Mouse (Mus musculus) heart, postnatal 36 days (tissue): ENCODE measurements around the gene Fam84b. TPM values are rescaled to one million over a fixed set of nuclear protein-coding genes. Genes with fewer than 3 reads are reported as not detected.

Experiments used
- DNase-seq, 2 experiments: peaks; one replicate each; pipeline ENCODE4 v3.0.0; 2021 to 2022
- intact Hi-C: fragments of 180-260 bp; cut with DNase I; formaldehyde crosslinking; loops from one replicate; pipeline ENCODE4 v1.15.1; 2025
- total RNA-seq, 2 experiments: library from RNA; stranded (reverse); gene quantifications; 2 replicates each; pipeline ENCODE4 v1.2.3; 2021

Fam84b gene
- total RNA-seq, 2 experiments from 2014 or later = 6.8 to 10.5 TPM

DNA sequence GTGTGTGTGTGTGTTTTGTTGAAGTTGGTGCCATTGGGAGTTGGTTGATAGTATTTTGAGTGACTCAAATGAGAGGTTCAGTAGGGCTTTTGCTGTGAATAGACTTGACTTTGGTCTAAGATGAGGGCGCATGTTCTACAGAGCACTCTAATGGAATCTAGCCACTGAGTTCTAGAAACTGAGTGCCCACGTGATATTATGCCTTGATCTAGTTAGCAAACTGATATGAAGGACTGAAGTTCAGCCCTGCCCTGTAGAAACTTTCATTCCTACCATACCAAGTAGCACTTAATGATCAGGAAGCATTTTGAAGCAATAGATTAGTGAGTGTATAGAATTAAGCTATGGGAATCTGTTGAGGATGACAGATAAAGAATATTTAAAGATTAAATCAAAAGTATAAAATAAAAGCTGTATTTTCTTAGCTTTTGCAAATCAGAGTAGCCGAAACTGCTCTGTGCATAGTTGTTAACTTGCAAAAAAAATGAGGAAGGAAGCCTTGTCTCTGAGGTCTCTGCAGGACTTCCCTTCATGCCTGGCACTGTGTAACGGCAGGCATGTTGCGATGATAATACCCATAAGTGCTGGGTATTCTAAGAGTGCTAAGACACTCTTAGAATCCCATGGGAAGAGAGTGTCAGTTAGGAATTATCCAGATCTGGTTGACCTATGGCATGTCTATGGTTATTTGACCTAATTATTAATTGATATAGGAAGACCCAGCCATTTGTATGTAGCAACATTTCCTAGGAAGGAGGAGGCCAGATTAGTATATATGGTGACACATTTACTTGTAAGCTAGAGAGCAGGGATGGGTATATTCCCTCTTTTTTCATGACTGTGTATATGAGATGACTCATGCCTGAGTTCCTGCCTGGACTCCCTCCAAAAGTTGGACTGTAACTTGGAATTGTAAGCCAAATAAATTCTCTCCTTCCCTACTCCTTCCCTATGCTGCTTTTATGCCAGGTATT is 18.7 kb downstream of the Fam84b start:
- DNase-seq = no peak
- intact Hi-C loops = no loop called here

DNA sequence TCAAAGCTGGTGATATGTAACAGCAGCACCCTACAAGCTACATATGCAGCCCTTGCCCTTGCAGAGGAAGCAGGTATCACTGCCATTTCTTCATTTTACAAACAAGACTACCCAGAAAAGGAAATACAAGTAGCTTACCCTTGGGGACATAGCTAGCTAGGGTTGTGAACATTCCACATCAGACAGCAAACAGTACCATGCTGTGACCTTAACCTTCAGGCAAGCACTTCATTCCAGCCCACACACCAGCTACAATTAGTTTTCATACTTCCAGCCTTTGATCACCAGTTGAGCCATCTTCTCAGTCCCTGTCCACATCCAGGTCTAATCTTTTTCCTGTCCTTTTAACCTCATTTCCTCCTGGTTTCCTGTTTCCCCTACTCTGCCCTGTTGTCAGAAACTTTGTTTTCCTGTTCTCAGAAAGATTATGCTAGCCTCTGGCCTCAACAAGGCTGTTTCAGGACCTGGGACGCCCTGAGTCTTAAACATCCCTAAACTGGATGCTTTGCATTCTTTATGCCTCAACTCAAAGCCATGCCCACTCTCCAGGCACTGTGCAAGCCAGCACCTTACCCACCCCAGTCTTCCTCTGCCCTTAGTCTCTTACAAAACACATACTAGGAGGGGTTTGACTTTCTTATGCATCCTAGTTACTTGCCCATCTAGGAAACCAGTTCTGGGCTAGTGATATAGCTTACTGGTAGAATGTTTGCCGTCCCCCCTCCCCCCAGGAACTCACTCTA is 19.9 kb downstream of the Fam84b start:
- no peak for DNase-seq
- intact Hi-C loops = no loop called here

DNA sequence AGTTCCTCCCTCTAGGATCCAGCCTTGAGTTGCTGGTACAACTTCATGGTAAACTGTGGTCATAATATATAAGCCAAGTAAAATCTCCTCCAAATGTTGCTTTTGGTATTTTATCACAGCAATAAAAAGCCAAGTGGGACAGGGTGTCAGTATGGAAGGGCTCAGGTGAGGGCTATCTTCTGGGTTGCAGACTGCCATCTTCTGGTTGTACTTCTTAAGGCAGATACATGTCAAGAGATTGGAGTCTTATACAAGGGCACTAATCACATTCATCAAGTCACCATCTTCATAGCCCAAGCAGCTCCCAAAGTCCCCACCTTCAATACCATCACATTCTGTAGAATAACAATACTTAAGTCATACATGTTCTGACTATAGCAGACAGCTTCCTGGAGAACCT is 21.0 kb downstream of the Fam84b start:
- intact Hi-C loops = no loop called here

DNA sequence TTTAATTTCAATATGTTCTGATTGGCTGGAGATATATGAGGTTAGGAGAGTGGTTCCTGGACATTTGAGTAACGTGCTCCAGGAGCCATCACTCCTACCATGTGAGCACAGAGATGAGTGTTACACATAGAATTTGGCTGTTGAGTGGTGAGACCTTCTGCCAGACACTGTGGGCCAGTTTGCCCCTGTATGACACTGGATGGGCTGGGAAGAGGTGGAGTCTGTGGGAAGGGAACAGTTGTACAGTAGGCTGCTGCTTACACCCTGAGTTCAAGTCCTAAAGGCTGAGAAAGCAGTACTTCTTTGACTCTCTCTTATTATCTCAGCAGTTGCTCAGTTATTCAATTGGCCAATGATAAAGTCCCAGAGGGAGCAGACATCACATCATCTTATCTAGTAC is 27.4 kb downstream of the Fam84b start:
- intact Hi-C loops = no loop called here
- DNase-seq = no peak

More for the DNA sequence above, 21.0 kb downstream of the Fam84b start:
- no peak for DNase-seq

DNA sequence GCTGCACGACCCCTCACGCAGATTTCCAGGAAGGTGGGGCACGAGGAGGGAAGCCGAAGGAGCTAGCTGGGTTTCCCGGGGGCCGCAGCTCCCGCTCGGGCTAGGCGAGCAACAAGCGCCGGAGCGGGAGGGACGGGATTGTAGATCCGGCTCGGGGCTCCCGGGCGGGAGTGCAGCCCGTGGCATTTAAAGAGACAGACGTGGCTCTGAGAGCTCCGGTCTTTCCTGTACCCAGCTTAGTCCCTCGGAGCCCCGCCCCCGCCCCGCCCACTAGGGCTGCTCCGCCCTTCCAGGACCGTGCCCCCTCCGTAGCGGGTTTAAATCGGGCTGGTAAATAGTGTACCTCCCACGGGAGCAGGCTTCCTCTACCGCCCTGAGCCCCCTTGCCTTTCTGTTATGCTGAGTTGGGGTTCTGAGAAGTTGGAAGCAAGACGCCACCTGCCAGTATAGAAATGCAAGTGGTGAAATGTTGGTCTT is 28.8 kb downstream of the Fam84b start:
- DNase-seq = peak; percentile 88 to 93

DNA sequence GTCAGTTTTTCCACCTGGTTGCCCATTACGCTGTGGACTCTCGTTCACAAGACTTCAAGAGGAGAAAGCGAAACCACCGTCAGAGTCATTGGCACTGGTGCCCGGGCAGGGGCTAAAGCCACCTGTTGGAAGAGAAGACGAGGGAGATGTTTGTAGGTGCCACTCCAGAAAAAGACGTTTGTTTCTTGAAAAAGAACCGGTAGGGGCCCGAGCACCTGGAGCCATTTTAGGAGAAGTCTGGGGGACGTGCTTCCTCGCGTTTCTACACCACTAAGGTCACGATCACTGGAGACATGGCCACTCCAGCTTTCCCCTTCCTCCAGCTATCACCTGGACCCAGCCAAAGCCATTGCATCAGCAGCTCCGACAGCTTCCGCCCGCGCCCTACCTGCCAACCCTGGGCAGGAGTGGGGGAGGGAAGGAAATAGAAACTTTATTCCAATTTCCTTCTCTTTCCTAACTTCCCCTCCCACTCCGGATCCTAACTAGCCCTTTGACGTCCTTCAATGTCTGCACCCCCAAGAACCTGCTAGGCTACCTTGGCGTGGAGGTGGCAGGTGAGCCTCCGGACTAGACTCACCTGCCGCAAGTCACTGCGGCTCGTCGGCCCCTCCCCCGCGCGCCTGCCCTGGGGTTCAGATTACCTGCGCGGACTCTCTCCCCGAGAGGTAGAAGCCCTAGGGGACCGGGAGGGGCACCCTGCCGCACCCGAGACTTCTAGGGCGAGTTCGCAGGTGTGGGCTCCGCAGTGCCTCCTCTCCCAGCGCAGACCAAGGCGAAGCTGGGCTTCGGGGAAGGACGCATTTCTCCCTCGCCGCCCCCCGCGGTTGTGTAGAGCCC is 29.5 kb downstream of the Fam84b start:
- DNase-seq = peak; percentile 46 to 62
- intact Hi-C loops = loop anchor here (2.0 to 5.0 kb wide), 7 partner anchors 62 to 727 kb away; no protein-coding TSS in a partner anchor

More for the DNA sequence above, 28.8 kb downstream of the Fam84b start:
- intact Hi-C loops = loop anchor here (2.0 to 5.0 kb wide), 5 partner anchors 62 to 573 kb away; no protein-coding TSS in a partner anchor

DNA sequence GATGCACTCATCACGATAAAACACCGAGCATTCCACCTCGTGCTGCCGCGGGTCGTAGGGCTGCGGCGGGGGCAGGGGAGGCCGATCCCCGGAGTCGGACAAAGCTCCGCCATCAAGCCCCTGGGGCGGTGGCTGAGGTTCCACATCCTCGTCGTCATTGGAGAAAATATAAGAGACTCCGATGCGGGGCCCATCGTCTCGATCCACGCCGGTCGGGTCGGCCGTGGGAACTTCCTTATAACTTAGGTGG is 30.0 kb downstream of the Fam84b start:
- DNase-seq = peak in 1 of 2 experiments; percentile 43
- intact Hi-C loops = loop anchor here (2.0 to 5.0 kb wide), 6 partner anchors 61 to 727 kb away; no protein-coding TSS in a partner anchor

DNA sequence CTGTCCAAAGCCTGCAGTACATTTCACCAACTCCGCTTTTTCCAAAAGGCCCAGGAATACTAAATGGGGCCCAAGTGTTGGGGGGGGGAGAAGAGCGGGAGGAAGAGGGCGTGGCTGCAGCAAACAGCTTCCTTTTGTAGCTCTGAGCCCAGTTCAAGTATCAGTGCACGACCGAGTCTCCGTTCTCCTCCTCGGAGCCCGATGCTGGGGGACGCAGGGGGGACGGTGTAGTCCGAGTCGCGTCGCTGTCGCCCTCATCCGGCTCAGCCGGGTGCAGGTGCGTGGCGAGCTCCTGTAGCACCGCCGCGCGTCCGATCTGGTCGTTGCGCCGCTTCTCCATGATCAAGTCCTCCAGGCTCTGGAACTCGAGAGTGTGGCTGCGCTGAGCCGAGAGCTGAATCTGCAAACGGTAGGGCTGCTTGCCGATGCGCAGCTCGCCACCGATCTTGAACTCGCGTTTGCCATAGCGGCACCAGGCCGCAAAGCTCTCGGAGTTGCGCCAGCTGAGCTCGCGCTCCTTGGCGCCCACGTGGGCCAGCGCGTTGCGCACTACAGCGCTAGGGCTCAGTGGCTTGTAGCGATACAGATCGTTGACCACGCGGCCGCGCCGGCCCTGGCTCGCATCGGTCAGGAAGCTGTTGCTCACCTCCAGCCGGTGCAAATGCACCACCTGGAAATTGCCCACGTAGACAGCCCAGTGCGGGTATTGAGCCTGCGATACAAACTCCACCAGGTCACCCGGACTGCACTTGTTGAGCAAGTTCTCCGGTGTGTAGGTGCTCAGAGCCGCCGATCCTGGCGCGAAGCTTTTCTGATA is 30.6 kb downstream of the Fam84b start:
- DNase-seq = peak; percentile 67 to 80
- intact Hi-C loops = loop anchor here (2.0 to 5.0 kb wide), 6 partner anchors 61 to 726 kb away; no protein-coding TSS in a partner anchor

DNA sequence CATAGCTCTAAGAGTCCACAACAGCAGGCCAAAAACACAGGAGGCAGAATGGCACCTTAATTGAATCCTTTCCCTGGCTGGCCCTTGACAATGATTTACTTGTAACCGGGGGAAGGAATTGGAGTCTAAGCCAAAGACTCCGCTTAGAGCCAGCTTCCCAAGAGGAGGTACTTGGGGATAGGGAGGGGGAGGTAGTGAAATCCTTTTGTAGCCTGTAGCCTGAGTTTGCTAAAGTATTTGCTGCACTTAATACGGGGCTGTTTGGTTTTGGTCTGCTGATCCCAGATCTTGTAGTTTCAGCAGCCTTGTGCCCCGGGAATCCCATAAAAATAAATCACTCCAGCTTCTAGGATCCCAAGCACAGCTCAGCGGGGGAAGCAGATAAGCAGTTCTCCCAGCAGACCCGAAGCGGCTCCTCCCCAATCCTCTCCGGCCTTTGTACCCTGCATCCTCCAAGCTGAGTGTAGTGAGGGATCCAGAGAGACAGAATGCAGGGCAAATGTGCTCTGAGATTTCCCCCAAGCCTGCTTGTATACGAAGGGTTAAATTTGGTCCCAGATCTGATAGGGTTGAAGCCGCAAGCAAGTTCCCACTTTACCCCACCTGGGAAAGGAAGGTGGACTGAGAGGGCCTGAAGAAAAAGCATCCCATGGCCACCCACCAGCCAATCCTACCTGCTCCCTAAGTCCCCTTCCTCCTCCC is 31.3 kb downstream of the Fam84b start:
- intact Hi-C loops = loop anchor here (2.0 to 5.0 kb wide), 6 partner anchors 60 to 725 kb away; no protein-coding TSS in a partner anchor

DNA sequence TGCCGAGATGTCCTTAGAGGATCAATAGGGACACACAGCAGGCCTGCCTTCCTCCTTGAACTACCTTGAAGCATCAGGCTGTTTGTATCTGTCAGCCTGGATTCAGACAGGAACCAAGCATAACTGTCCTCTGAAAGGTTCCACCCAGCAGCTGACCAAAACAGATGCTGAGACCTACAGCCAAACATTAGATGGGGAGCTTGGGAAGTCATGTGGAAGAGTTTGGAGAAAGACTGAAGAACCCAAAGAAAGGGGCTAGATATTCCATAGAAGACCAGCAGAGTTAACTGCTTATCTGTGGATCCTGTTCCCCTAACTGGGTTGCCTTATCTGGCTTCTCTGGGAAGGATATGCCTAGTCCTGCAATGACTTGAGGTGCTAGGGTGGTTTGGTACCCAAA is 35.1 kb downstream of the Fam84b start:
- no peak for DNase-seq
- intact Hi-C loops = no loop called here

More for the DNA sequence above, 31.3 kb downstream of the Fam84b start:
- DNase-seq = peak in 1 of 2 experiments; percentile 30

DNA sequence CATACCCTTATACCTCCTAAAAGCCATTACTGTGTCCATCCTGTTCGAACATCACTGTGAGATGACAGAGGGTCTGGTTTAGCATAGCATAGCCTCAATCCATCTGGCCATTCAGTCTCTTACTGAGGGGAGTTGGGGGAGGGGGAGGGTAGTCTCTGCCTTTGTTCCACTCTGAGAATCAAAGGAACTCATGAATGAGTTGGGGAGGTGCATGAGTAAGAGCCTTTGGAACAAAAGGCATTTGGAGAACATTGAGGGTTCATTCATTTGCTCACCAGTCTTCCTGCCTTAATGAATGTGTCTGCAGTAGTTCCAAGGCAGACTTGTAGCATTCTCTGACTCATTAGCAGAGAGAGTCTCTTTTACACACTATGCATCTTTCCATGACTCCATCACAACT is 37.1 kb downstream of the Fam84b start:
- intact Hi-C loops = no loop called here
- DNase-seq = no peak

DNA sequence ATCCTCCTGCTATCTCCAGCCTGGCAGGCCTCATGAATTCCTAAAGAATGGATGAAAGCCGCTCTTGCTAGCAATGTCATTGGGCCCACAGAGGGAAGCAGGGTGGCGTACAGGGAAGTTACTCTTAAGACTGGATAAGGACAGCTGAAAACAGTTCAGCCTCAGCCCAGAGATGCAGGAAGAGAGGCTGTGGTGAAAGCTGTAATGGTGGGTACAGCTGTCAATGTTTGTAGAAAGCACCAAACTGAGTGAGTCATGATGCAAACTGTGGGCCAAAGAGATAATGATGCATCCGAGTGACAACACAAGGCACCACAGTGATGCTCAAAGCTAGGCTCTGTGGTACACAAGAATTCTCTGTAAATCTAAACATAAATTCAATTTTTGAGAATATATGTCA is 39.0 kb downstream of the Fam84b start:
- intact Hi-C loops = no loop called here

DNA sequence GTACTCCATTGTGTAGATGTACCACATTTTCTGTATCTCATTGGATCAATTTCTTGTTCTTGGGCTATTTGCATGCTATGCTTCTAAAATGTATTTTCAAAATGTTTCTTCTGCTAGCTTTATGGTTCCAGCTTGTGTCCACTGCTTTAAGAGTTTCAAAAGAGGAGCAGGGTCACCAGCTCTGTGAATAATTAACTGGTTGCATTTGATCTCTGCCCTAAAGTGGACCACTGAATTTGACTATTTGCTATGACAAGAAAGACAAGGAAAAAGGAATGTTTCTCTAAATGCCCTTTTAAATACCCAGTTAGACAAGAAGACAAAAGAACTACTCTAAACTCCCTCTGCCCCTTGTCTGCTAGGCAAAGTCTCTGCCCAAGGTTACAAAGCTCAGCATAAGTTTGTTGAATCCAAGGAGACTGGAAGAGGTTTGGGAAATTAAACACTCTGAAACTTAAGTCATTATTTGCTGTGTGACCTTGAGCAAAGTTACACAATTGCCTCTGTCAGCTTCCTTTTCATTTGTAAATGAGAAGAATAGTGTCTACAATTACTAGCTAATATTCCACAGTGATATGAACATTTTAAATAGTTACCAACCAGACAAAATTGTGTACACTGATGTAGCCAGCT is 60.4 kb downstream of the Fam84b start:
- intact Hi-C loops = no loop called here
- DNase-seq = no peak

More for the DNA sequence above, 39.0 kb downstream of the Fam84b start:
- DNase-seq = no peak

DNA sequence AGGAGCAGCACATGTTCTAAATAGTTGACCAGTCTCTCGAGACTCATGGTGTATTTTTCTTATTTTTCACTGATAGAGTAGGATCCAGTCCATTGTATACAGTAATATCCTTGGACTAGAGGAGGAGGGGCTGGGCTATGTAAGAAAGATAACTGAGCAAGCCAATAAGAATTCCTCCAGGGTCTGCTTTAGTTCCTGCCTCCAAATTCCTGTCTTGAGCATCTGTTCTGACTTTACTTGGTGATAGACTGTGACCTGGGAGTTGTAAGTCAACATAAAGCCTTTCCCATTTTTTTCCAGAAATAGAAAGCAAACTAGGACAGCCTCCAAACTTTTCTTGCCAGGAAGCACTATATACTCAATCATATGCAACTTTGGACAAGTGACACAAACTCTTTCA is 64.5 kb downstream of the Fam84b start:
- DNase-seq = no peak
- intact Hi-C loops = no loop called here

DNA sequence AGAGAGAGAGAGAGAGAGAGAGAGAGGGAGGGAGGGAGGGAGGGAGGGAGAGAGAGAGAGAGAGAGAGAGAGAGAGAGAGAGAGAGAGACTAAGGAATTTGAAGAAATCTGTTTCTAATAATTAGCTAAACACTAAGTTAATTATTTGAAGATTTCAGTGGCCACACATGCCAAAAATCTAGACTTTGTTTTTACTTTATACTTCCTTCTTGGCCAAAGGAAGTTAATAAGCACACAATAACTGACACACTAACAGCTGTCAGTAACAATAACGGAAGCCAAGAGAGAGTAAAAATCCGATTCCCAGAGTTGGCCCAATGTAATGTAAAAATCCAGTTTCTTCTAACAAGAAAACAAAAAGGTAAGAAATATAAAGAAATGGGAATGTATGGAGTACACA is 69.8 kb downstream of the Fam84b start:
- intact Hi-C loops = no loop called here
- DNase-seq = no peak

DNA sequence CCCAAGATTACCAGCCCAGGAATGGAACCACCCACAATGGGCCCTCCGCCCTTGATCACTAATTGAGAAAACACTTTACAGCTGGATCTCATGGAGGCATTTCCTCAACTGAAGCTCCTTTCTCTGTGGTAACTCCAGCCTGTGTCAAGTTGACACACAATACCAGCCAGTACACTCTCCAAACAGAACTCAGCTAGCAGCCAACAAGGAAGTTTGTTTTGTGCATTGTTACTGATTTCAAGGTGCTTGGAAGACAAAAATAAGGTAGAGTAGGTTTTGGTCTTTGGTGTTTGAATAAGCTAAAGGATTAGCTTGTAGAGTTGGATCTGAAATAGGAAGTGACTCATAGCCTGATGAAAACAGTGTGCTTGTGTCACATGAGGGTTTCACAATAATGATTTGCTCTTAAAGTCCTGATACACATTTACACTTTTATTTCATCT is 74.0 kb downstream of the Fam84b start:
- peak; percentile 10 to 24 for DNase-seq

DNA sequence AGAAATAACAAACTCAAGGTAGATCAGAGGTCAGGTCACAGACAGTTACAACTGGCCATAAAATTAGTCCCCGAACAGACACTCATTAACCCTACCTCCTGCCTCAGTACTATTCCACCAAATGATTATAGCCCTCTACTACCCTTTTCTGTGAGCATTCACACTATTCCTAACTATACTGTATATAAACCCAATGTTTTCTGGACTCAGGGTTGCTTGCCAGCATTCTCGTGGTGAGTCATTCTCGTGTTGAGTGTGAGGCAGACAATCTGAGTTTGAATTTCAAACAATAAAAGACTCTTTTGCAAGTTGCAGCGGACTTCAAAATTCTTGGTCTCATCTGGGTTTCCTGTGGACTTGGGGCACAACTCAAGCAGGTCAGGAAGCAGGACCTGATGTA is 74.5 kb downstream of the Fam84b start:
- no peak for DNase-seq
- intact Hi-C loops = no loop called here

More for the DNA sequence above, 74.0 kb downstream of the Fam84b start:
- intact Hi-C loops = no loop called here
